Mouse (Mus musculus) C2C12 (cell line): Measurements from ENCODE around the gene Ier3. TPM values are rescaled to one million over a fixed set of nuclear protein-coding genes. Genes with fewer than 3 reads are reported as not detected.

Experiments used
- H3K27me3 ChIP-seq: one replicate; pipeline ENCODE4 v1.6.1; 2011; ENCODE audit not compliant: control insufficient read depth, insufficient read depth, insufficient read length
- H3K36me3 ChIP-seq: one replicate; pipeline ENCODE4 v1.6.1; 2011; ENCODE audit not compliant: control insufficient read depth, insufficient read depth
- H3K4me3 ChIP-seq: one replicate; pipeline ENCODE4 v1.5.1; 2011; ENCODE audit warnings: mild to moderate bottlenecking, control low read depth; ENCODE audit not compliant: poor library complexity, insufficient read depth, severe bottlenecking
- H3K79me2 ChIP-seq: one replicate; pipeline ENCODE4 v1.6.1; 2011; ENCODE audit not compliant: control insufficient read depth, insufficient read depth
- H3K79me3 ChIP-seq: one replicate; pipeline ENCODE4 v1.6.1; 2011; ENCODE audit warnings: low read depth, control low read depth
- H3ac ChIP-seq: one replicate; pipeline ENCODE3; 2011; ENCODE audit warnings: low read depth; ENCODE audit not compliant: control insufficient read depth, insufficient read length
- CEBPB ChIP-seq: IDR thresholded peaks from one replicate; pipeline ENCODE4 v1.6.1; 2011; ENCODE audit warnings: low read depth, mild to moderate bottlenecking, control low read depth, moderate library complexity
- CTCF ChIP-seq: IDR thresholded peaks from one replicate; pipeline ENCODE4 v1.5.1; 2011; ENCODE audit not compliant: control insufficient read depth, insufficient read depth, insufficient read length
- FOSL1 ChIP-seq: IDR thresholded peaks from one replicate; pipeline ENCODE4 v1.8.0; 2011; ENCODE audit warnings: mild to moderate bottlenecking, low read length; ENCODE audit not compliant: poor library complexity, insufficient read depth, severe bottlenecking
- MAX ChIP-seq: IDR thresholded peaks from one replicate; pipeline ENCODE4 v1.6.1; 2011; ENCODE audit warnings: mild to moderate bottlenecking, control low read depth
- MYOD1 ChIP-seq: IDR thresholded peaks from one replicate; pipeline ENCODE4 v1.6.1; 2011; ENCODE audit warnings: low read depth; ENCODE audit not compliant: control insufficient read depth, insufficient read length
- MYOG ChIP-seq: IDR thresholded peaks from one replicate; pipeline ENCODE4 v1.6.1; 2011; ENCODE audit not compliant: control insufficient read depth, insufficient read length; ENCODE audit errors: extremely low read depth
- USF1 ChIP-seq: IDR thresholded peaks from one replicate; pipeline ENCODE4 v1.6.1; 2011; ENCODE audit warnings: low read depth, mild to moderate bottlenecking, control low read depth, moderate library complexity
- polyA plus RNA-seq: library from polyadenylated mRNA; unstranded; fragments of >200 nt; fragmentation: generic; extraction: Trizol; gene quantifications from one replicate; pipeline ENCODE4 v1.2.1, GENCODE M21; 2012; ENCODE audit warnings: missing spikeins

Ier3 gene
- polyA plus RNA-seq, 1 experiment: 55.2 TPM

- Histone ChIP-seq H3K27me3 (no peaks in the 10 kb centered on the region), H3K79me2 (peaks cover 13% of the 10 kb centered on the region), H3K36me3 (peaks cover 36% of the 10 kb centered on the region)
Measured at GRCm38 (mm10) chr17:35859371-35859770, 37.9 kb downstream of the Ier3 start.

GRCm38 (mm10) chr17:35859835-35860234 lies 38.4 kb downstream of the Ier3 start:
- Histone ChIP-seq H3K79me3 (peaks cover 2% of the 10 kb centered on the region), H3K79me2 (peaks cover 18% of the 10 kb centered on the region), H3K36me3 (peaks cover 33% of the 10 kb centered on the region), H3K4me3 (no peak overlapping the region), H3ac (no peak overlapping the region), H3K27me3 (no peaks in the 10 kb centered on the region)
- TF ChIP-seq USF1: no peak
- TF ChIP-seq FOSL1: no peak
- TF ChIP-seq CEBPB: no peak
- TF ChIP-seq CTCF: no peak
- TF ChIP-seq MYOG: no peak
- TF ChIP-seq MAX: no peak
- no peak for TF ChIP-seq MYOD1

More at GRCm38 (mm10) chr17:35859371-35859770, 37.9 kb downstream of the Ier3 start:
- Histone ChIP-seq H3K4me3 (no peak overlapping the region), H3K79me3 (peaks cover 2% of the 10 kb centered on the region), H3ac (no peak overlapping the region)
- no peak for TF ChIP-seq CTCF
- no peak for TF ChIP-seq MYOG

- no peaks in the 10 kb centered on the region for H3K27me3 ChIP-seq
- H3K79me3 ChIP-seq: peaks cover 2% of the 10 kb centered on the region
- peaks cover 28% of the 10 kb centered on the region for H3K36me3 ChIP-seq
- H3K79me2 ChIP-seq: peaks cover 21% of the 10 kb centered on the region
- no peak for TF ChIP-seq MYOD1
- TF ChIP-seq MAX: no peak
- TF ChIP-seq MYOG: no peak
- no peak for TF ChIP-seq USF1
- TF ChIP-seq FOSL1: no peak
- TF ChIP-seq CEBPB: no peak
- no peak for TF ChIP-seq CTCF
- peak overlapping the region; percentile 40 for H3K4me3 ChIP-seq
- peak overlapping the region; percentile 0 for H3ac ChIP-seq
Measured at GRCm38 (mm10) chr17:35860831-35861197, 39.3 kb downstream of the Ier3 start.

- Histone ChIP-seq H3K4me3 (peak within 1 kb of the TSS; percentile 40), H3K79me2 (peaks cover 26% of the 10 kb centered on the region), H3K36me3 (peaks cover 22% of the 10 kb centered on the region), H3K79me3 (peaks cover 3% of the 10 kb centered on the region), H3ac (peak within 1 kb of the TSS; percentile 94), H3K27me3 (no peaks in the 10 kb centered on the region)
- TF ChIP-seq MYOG (no peak), CTCF (peak; percentile 13), MAX (peak; percentile 74)
Measured at GRCm38 (mm10) chr17:35861198-35861857, 39.8 kb downstream of the Ier3 start, which contains the start of gene Nrm. Gene Nrm, plus strand, starts transcription at chr17:35861318.

- H3K4me3 ChIP-seq: no peak overlapping the region
- peaks cover 62% of the 10 kb centered on the region for H3K79me2 ChIP-seq
- H3K36me3 ChIP-seq: peaks cover 22% of the 10 kb centered on the region
- H3ac ChIP-seq: peak overlapping the region; percentile 62
- no peak for TF ChIP-seq MAX
- TF ChIP-seq USF1: no peak
- TF ChIP-seq MYOG: no peak
- no peak for TF ChIP-seq CEBPB
- no peak for TF ChIP-seq MYOD1
- no peak for TF ChIP-seq FOSL1
- TF ChIP-seq CTCF: no peak
- H3K79me3 ChIP-seq: peaks cover 37% of the 10 kb centered on the region
- no peaks in the 10 kb centered on the region for H3K27me3 ChIP-seq
Measured at GRCm38 (mm10) chr17:35864832-35865353, 43.4 kb downstream of the Ier3 start.

GRCm38 (mm10) chr17:35865481-35866280 lies 44.2 kb downstream of the Ier3 start, which contains the start of gene Ppp1r18:
Gene Ppp1r18, plus strand, starts transcription at chr17:35865593.
- H3K27me3 ChIP-seq: no peaks in the 10 kb centered on the region
- peak within 1 kb of the TSS; percentile 88 for H3ac ChIP-seq
- H3K79me3 ChIP-seq: peaks cover 41% of the 10 kb centered on the region
- H3K79me2 ChIP-seq: peaks cover 69% of the 10 kb centered on the region
- TF ChIP-seq MYOG: no peak
- no peak for TF ChIP-seq CEBPB
- no peak for TF ChIP-seq USF1
- TF ChIP-seq MAX: peak; percentile 11
- TF ChIP-seq CTCF: no peak
- TF ChIP-seq FOSL1: no peak
- peak; percentile 67 for TF ChIP-seq MYOD1
- H3K4me3 ChIP-seq: peak within 1 kb of the TSS; percentile 92
- H3K36me3 ChIP-seq: peaks cover 27% of the 10 kb centered on the region
